Mouse (Mus musculus) stomach, embryonic 16.5 days (tissue): ENCODE measurements around the gene Sgsm3. TPM values are rescaled to one million over a fixed set of nuclear protein-coding genes. Genes with fewer than 3 reads are reported as not detected.

ENCODE experiments used
- ATAC-seq: fragments of 200-750 bp; cut with Nextera tagmentation; 2 replicates; pipeline ENCODE4 v1.8.0; 2017; ENCODE audit warnings: moderate number of reproducible peaks, moderate TSS enrichment; ENCODE audit not compliant: insufficient read depth, low FRiP score
- H3K27ac ChIP-seq: fragments of 300-500 bp; sonication (generic); 2 replicates; pipeline ENCODE4 v1.5.1; 2014; ENCODE audit warnings: low read length
- H3K27me3 ChIP-seq: fragments of 300-500 bp; sonication (generic); 2 replicates; pipeline ENCODE4 v1.6.1; 2014; ENCODE audit warnings: low read length, control low read depth, mixed read lengths; ENCODE audit not compliant: control insufficient read depth, insufficient read depth
- H3K36me3 ChIP-seq: fragments of 300-500 bp; sonication (generic); 2 replicates; pipeline ENCODE4 v1.6.1; 2014; ENCODE audit warnings: low read length; ENCODE audit not compliant: control insufficient read depth, insufficient read depth
- H3K4me1 ChIP-seq: fragments of 300-500 bp; sonication (generic); 2 replicates; pipeline ENCODE4 v1.6.1; 2014; ENCODE audit warnings: low read length, control low read depth, mixed read lengths; ENCODE audit not compliant: control insufficient read depth, insufficient read depth
- H3K4me2 ChIP-seq: fragments of 300-500 bp; sonication (generic); 2 replicates; pipeline ENCODE4 v1.6.1; 2014; ENCODE audit warnings: low read depth, low read length, mixed read lengths
- H3K4me3 ChIP-seq: fragments of 300-500 bp; sonication (generic); replicated peaks from 2 replicates; pipeline ENCODE4 v1.5.1; 2014; ENCODE audit warnings: mild to moderate bottlenecking, low read length
- H3K9ac ChIP-seq: fragments of 300-500 bp; sonication (generic); 2 replicates; pipeline ENCODE4 v1.6.1; 2014; ENCODE audit warnings: low read length
- H3K9me3 ChIP-seq: fragments of 300-500 bp; sonication (generic); replicated peaks from 2 replicates; pipeline ENCODE4 v1.6.1; 2016; ENCODE audit warnings: low read length, control low read depth; ENCODE audit not compliant: control insufficient read depth
- WGBS: fragments of 180-500 bp; shearing (Covaris S2); extraction: QIAGEN DNeasy Blood & Tissue Kit; methylation state at CpG from one replicate; pipeline ENCODE4 v1.1.7; 2014; 5-methylcytosine and 5-hydroxymethylcytosine counted together
- polyA plus RNA-seq: library from polyadenylated mRNA; unstranded; fragments of >200 nt; fragmentation: Nextera tagmentation; extraction: Ambion mirVana; gene quantifications from 2 replicates; pipeline ENCODE4 v1.2.1, GENCODE M21; 2015

Sgsm3 gene
- polyA plus RNA-seq, 1 experiment from 2014 or later = 55.9 TPM

GRCm38 (mm10) chr15:80994959-80995358 is 17.4 kb downstream of the Sgsm3 start:
- Histone ChIP-seq H3K9me3 (no peaks in the 10 kb centered on the region), H3K4me2 (no peak overlapping the region), H3K36me3 (no peaks in the 10 kb centered on the region), H3K27ac (no peak overlapping the region), H3K4me1 (peaks cover 3% of the 10 kb centered on the region; the same call in 1 of the 2 replicates), H3K4me3 (no peak overlapping the region), H3K9ac (no peak overlapping the region), H3K27me3 (no peaks in the 10 kb centered on the region)
- 83% methylated on average over 5 of the region's 5 CpGs for WGBS
- no peak for ATAC-seq

GRCm38 (mm10) chr15:80996090-80996835 is 18.7 kb downstream of the Sgsm3 start:
- Histone ChIP-seq H3K27ac (peak overlapping the region; percentile 47), H3K36me3 (no peaks in the 10 kb centered on the region), H3K4me3 (no peak overlapping the region), H3K9me3 (no peaks in the 10 kb centered on the region), H3K9ac (no peak overlapping the region), H3K4me1 (peaks cover 9% of the 10 kb centered on the region; the same call in 1 of the 2 replicates), H3K4me2 (no peak overlapping the region), H3K27me3 (no peaks in the 10 kb centered on the region)
- WGBS = 59% methylated on average over 6 of the region's 6 CpGs
- ATAC-seq = no peak

DNA sequence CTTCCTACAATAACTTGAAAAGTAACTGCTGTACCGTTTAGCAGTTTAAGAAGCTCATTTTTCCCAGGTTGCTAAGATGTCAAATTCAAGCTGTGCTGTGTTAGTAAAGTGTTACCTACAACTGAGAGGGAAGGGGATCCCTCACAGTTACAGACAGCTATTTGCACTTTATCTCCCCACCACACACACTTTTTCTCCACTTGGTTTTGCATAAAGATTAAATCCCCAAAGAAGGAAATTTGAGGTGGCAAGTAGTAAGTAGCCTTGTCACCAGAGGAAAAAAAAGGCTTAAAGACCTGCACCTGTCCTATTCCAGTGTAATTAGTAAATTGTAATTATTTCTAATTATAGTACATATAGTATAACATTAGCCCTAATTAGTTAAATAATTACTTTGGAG is 19.5 kb downstream of the Sgsm3 start:
- WGBS = 24% methylated on average over 1 of the region's 1 CpGs
- Histone ChIP-seq H3K27ac (peak overlapping the region; percentile 34), H3K27me3 (no peaks in the 10 kb centered on the region), H3K9me3 (no peaks in the 10 kb centered on the region), H3K4me1 (peaks cover 9% of the 10 kb centered on the region; the same call in 1 of the 2 replicates), H3K36me3 (no peaks in the 10 kb centered on the region), H3K4me2 (no peak overlapping the region), H3K9ac (no peak overlapping the region), H3K4me3 (no peak overlapping the region)
- ATAC-seq = no peak

DNA sequence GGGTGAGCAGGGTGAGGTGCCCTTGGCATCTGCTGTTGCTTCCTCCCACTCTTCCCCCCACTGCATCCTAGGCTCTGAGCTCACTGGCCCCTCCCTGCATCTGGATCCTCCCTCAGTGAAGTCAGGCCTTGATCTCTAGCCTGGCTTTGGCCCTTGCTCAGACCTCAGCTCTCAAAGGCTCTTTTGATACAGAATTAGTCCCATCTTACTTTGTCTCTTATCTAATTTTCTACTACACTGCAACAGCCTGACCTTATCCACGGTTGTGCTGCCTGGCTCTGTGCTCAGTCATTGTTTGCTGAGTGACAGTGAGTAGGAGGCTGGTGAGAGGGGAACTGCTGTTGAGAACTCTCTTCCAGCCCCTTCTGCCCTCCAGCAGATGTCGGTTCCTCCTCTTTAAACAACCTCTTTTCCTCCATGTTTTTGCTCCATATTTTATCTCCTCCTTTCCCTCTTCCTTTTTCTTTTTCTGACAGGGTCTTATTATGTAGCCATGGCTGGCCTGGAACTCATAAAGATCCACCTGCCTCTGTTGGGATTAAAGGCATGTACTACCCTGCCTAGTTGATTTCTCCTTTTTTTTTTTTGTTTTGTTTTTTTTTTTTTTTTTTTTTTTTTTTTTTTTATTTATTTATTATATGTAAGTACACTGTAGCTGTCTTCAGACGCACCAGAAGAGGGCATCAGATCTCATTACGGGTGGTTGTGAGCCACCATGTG is 23.0 kb downstream of the Sgsm3 start:
- peak overlapping the region; percentile 37; the same call in 1 of the 2 replicates for H3K27ac ChIP-seq
- peaks cover 9% of the 10 kb centered on the region; the same call in 1 of the 2 replicates for H3K4me1 ChIP-seq
- H3K4me3 ChIP-seq = no peak overlapping the region
- no peaks in the 10 kb centered on the region for H3K27me3 ChIP-seq
- WGBS = 24% methylated on average over 2 of the region's 4 CpGs
- ATAC-seq = peak; percentile 58; the same call in 1 of the 2 replicates
- no peaks in the 10 kb centered on the region for H3K9me3 ChIP-seq
- H3K4me2 ChIP-seq = no peak overlapping the region
- no peaks in the 10 kb centered on the region for H3K36me3 ChIP-seq
- H3K9ac ChIP-seq = no peak overlapping the region

- Histone ChIP-seq H3K4me1 (no peaks in the 10 kb centered on the region), H3K9me3 (no peaks in the 10 kb centered on the region), H3K27ac (no peak overlapping the region), H3K36me3 (no peaks in the 10 kb centered on the region), H3K4me3 (no peak overlapping the region), H3K9ac (no peak overlapping the region), H3K27me3 (no peaks in the 10 kb centered on the region), H3K4me2 (no peak overlapping the region)
- 78% methylated on average over 10 of the region's 10 CpGs for WGBS
- ATAC-seq = no peak
Measured at GRCm38 (mm10) chr15:81006127-81006735, 28.7 kb downstream of the Sgsm3 start.

DNA sequence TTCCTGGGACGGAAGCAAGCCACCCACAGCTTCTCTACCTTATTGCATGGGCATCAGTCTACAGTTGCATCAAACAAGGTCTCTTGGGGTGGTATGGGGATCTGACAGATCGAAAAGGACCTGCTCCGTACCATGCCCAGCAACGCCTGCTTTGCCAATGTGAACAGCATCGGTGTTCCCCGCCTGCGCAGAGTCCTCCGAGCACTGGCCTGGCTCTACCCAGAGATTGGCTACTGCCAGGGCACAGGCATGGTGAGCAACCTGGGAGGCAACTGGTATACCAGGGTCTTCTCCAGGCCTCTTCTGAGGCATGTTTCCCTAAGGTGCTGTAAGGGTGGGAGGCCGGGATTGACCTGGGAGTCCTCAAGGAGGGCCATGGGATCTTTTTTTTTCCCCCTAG is 29.8 kb downstream of the Sgsm3 start:
- Histone ChIP-seq H3K4me2 (no peak overlapping the region), H3K4me3 (no peak overlapping the region), H3K36me3 (no peaks in the 10 kb centered on the region; the same call in 1 of the 2 replicates), H3K27me3 (no peaks in the 10 kb centered on the region), H3K9me3 (no peaks in the 10 kb centered on the region), H3K4me1 (no peaks in the 10 kb centered on the region), H3K9ac (no peak overlapping the region), H3K27ac (no peak overlapping the region)
- 96% methylated on average over 9 of the region's 9 CpGs for WGBS
- ATAC-seq = no peak

- no peaks in the 10 kb centered on the region; the same call in 1 of the 2 replicates for H3K36me3 ChIP-seq
- no peaks in the 10 kb centered on the region for H3K27me3 ChIP-seq
- no peak overlapping the region for H3K9ac ChIP-seq
- no peak for ATAC-seq
- no peaks in the 10 kb centered on the region for H3K9me3 ChIP-seq
- WGBS = 89% methylated on average over 8 of the region's 8 CpGs
- H3K4me2 ChIP-seq = no peak overlapping the region
- no peaks in the 10 kb centered on the region for H3K4me1 ChIP-seq
- no peak overlapping the region for H3K27ac ChIP-seq
- no peak overlapping the region for H3K4me3 ChIP-seq
Measured at GRCm38 (mm10) chr15:81007905-81008304, 30.3 kb downstream of the Sgsm3 start.

- 61% methylated on average over 10 of the region's 10 CpGs for WGBS
Measured at GRCm38 (mm10) chr15:81008689-81009123, 31.1 kb downstream of the Sgsm3 start.

DNA sequence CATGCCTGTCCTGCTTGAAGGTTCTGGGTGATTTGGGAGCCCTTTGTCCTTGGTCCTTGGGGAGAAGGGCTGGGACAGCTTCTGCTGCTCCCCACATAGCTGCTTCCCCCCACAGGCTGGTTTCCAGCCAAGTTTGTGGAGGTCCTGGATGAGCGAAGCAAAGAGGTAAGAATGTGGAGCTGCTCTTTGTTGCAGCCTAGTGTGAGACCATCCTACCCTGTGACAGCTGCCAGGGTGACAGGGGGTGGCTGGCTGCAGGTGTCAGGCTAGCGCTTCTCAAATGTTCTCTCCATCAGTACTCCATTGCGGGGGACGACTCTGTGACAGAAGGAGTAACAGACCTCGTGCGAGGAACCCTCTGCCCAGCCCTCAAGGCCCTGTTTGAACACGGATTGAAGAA is 32.5 kb downstream of the Sgsm3 start:
- Histone ChIP-seq H3K4me1 (no peaks in the 10 kb centered on the region), H3K27ac (no peak overlapping the region), H3K9ac (no peak overlapping the region), H3K9me3 (no peaks in the 10 kb centered on the region), H3K4me3 (no peak overlapping the region), H3K36me3 (no peaks in the 10 kb centered on the region; the same call in 1 of the 2 replicates), H3K27me3 (no peaks in the 10 kb centered on the region), H3K4me2 (no peak overlapping the region)
- 78% methylated on average over 7 of the region's 7 CpGs for WGBS
- no peak for ATAC-seq

More at GRCm38 (mm10) chr15:81008689-81009123, 31.1 kb downstream of the Sgsm3 start:
- ATAC-seq = no peak
- no peak overlapping the region for H3K4me3 ChIP-seq
- H3K9ac ChIP-seq = no peak overlapping the region
- no peaks in the 10 kb centered on the region for H3K27me3 ChIP-seq
- H3K4me1 ChIP-seq = no peaks in the 10 kb centered on the region
- no peak overlapping the region for H3K4me2 ChIP-seq
- H3K27ac ChIP-seq = no peak overlapping the region
- H3K9me3 ChIP-seq = no peaks in the 10 kb centered on the region
- no peaks in the 10 kb centered on the region; the same call in 1 of the 2 replicates for H3K36me3 ChIP-seq
